Mouse (Mus musculus) liver, embryonic 16.5 days (tissue): ENCODE measurements around the gene Rab28. TPM values are rescaled to one million over a fixed set of nuclear protein-coding genes. Genes with fewer than 3 reads are reported as not detected.

ENCODE experiments used
- ATAC-seq: fragments of 200-750 bp; cut with Nextera tagmentation; 2 replicates; pipeline ENCODE4 v1.8.0; 2017; ENCODE audit warnings: low read depth, mild to moderate bottlenecking, moderate number of reproducible peaks, moderate library complexity
- H3K27ac ChIP-seq: fragments of 300-500 bp; sonication (generic); 2 replicates; pipeline ENCODE4 v1.5.1; 2014; ENCODE audit warnings: mild to moderate bottlenecking, low read length
- H3K27me3 ChIP-seq: fragments of 300-500 bp; sonication (generic); 2 replicates; pipeline ENCODE4 v1.6.1; 2014; ENCODE audit warnings: low read depth, low read length, mixed read lengths; ENCODE audit not compliant: control insufficient read depth, insufficient read depth
- H3K36me3 ChIP-seq: fragments of 300-500 bp; sonication (generic); 2 replicates; pipeline ENCODE4 v1.6.1; 2014; ENCODE audit warnings: mild to moderate bottlenecking; ENCODE audit not compliant: control insufficient read depth, insufficient read depth
- H3K4me1 ChIP-seq: fragments of 300-500 bp; sonication (generic); 2 replicates; pipeline ENCODE4 v1.6.1; 2014; ENCODE audit warnings: low read depth, low read length, mixed read lengths; ENCODE audit not compliant: control insufficient read depth
- H3K4me2 ChIP-seq: fragments of 300-500 bp; sonication (generic); 2 replicates; pipeline ENCODE4 v1.6.1; 2014; ENCODE audit warnings: low read depth, low read length, mixed read lengths
- H3K4me3 ChIP-seq: fragments of 300-500 bp; sonication (generic); 2 replicates; pipeline ENCODE4 v1.5.1; 2014; ENCODE audit warnings: low read depth, mild to moderate bottlenecking, low read length
- H3K9ac ChIP-seq: fragments of 300-500 bp; sonication (generic); 2 replicates; pipeline ENCODE4 v1.6.1; 2014; ENCODE audit warnings: low read depth, low read length
- H3K9me3 ChIP-seq: fragments of 300-500 bp; sonication (generic); replicated peaks from 2 replicates; pipeline ENCODE4 v1.6.1; 2016; ENCODE audit warnings: low read length; ENCODE audit not compliant: control insufficient read depth
- WGBS: fragments of 180-500 bp; shearing (Covaris S2); extraction: QIAGEN DNeasy Blood & Tissue Kit; methylation state at CpG from one replicate; pipeline ENCODE4 v1.1.7; 2014; ENCODE audit not compliant: insufficient replicate concordance; 5-methylcytosine and 5-hydroxymethylcytosine counted together
- polyA plus RNA-seq: library from polyadenylated mRNA; unstranded; fragments of >200 nt; fragmentation: Nextera tagmentation; extraction: Ambion mirVana; gene quantifications from 2 replicates; pipeline ENCODE4 v1.2.1, GENCODE M21; 2015

Gene Rab28
- polyA plus RNA-seq, 1 experiment from 2014 or later: 15.1 TPM

- no peak for ATAC-seq
- Histone ChIP-seq H3K36me3 (no peaks in the 10 kb centered on the region), H3K4me1 (no peaks in the 10 kb centered on the region), H3K9me3 (no peaks in the 10 kb centered on the region), H3K9ac (no peak overlapping the region), H3K4me2 (no peak overlapping the region), H3K27ac (no peak overlapping the region), H3K27me3 (no peaks in the 10 kb centered on the region), H3K4me3 (no peak overlapping the region)
Measured at GRCm38 (mm10) chr5:41685016-41685415, 22.9 kb downstream of the Rab28 start.

- ATAC-seq: no peak
- no peaks in the 10 kb centered on the region for H3K4me1 ChIP-seq
- no peaks in the 10 kb centered on the region for H3K36me3 ChIP-seq
- H3K27ac ChIP-seq: no peak overlapping the region
- no peak overlapping the region for H3K4me2 ChIP-seq
- WGBS: 76% methylated on average over 2 of the region's 2 CpGs
- no peak overlapping the region for H3K4me3 ChIP-seq
- no peaks in the 10 kb centered on the region for H3K9me3 ChIP-seq
- H3K9ac ChIP-seq: no peak overlapping the region
- no peaks in the 10 kb centered on the region for H3K27me3 ChIP-seq
Measured at GRCm38 (mm10) chr5:41683976-41684375, 24.0 kb downstream of the Rab28 start.

- Histone ChIP-seq H3K36me3 (no peaks in the 10 kb centered on the region), H3K9me3 (no peaks in the 10 kb centered on the region), H3K27ac (no peak overlapping the region), H3K4me3 (no peak overlapping the region), H3K4me1 (no peaks in the 10 kb centered on the region), H3K9ac (no peak overlapping the region), H3K4me2 (no peak overlapping the region), H3K27me3 (no peaks in the 10 kb centered on the region)
- 70% methylated on average over 6 of the region's 6 CpGs for WGBS
- no peak for ATAC-seq
Measured at GRCm38 (mm10) chr5:41666012-41666411, 41.9 kb downstream of the Rab28 start.

- no peak overlapping the region for H3K27ac ChIP-seq
- WGBS: 42% methylated on average over 2 of the region's 2 CpGs
- H3K36me3 ChIP-seq: no peaks in the 10 kb centered on the region
- H3K4me3 ChIP-seq: no peak overlapping the region
- ATAC-seq: no peak
- no peaks in the 10 kb centered on the region for H3K9me3 ChIP-seq
- no peaks in the 10 kb centered on the region for H3K27me3 ChIP-seq
- no peak overlapping the region for H3K4me2 ChIP-seq
- no peak overlapping the region for H3K9ac ChIP-seq
- no peaks in the 10 kb centered on the region for H3K4me1 ChIP-seq
Measured at GRCm38 (mm10) chr5:41636793-41637192, 71.2 kb downstream of the Rab28 start.

GRCm38 (mm10) chr5:41627224-41628144 is 80.5 kb downstream of the Rab28 start:
- Histone ChIP-seq H3K9me3 (no peaks in the 10 kb centered on the region), H3K27me3 (no peaks in the 10 kb centered on the region), H3K9ac (no peak overlapping the region), H3K36me3 (no peaks in the 10 kb centered on the region), H3K4me3 (no peak overlapping the region), H3K4me1 (no peaks in the 10 kb centered on the region), H3K27ac (no peak overlapping the region), H3K4me2 (no peak overlapping the region)
- ATAC-seq: no peak
- WGBS: 74% methylated on average over 7 of the region's 7 CpGs

- ATAC-seq: no peak
- Histone ChIP-seq H3K27me3 (no peaks in the 10 kb centered on the region), H3K27ac (no peak overlapping the region), H3K36me3 (no peaks in the 10 kb centered on the region), H3K4me1 (no peaks in the 10 kb centered on the region), H3K4me3 (no peak overlapping the region), H3K9ac (no peak overlapping the region), H3K4me2 (no peak overlapping the region), H3K9me3 (no peaks in the 10 kb centered on the region)
- WGBS: 37% methylated on average over 7 of the region's 7 CpGs
Measured at GRCm38 (mm10) chr5:41625544-41625943, 82.4 kb downstream of the Rab28 start.

GRCm38 (mm10) chr5:41621748-41622147 is 86.2 kb downstream of the Rab28 start:
- 65% methylated on average over 3 of the region's 3 CpGs for WGBS
- no peak overlapping the region for H3K27ac ChIP-seq
- no peaks in the 10 kb centered on the region for H3K27me3 ChIP-seq
- H3K9ac ChIP-seq: no peak overlapping the region
- no peaks in the 10 kb centered on the region for H3K4me1 ChIP-seq
- H3K4me2 ChIP-seq: no peak overlapping the region
- no peaks in the 10 kb centered on the region for H3K9me3 ChIP-seq
- H3K36me3 ChIP-seq: no peaks in the 10 kb centered on the region
- H3K4me3 ChIP-seq: no peak overlapping the region
- ATAC-seq: no peak

GRCm38 (mm10) chr5:41618966-41619365 is 89.0 kb downstream of the Rab28 start:
- no peak overlapping the region for H3K27ac ChIP-seq
- no peaks in the 10 kb centered on the region for H3K4me1 ChIP-seq
- no peak overlapping the region for H3K4me2 ChIP-seq
- ATAC-seq: no peak
- no peaks in the 10 kb centered on the region for H3K36me3 ChIP-seq
- H3K9me3 ChIP-seq: no peaks in the 10 kb centered on the region
- H3K27me3 ChIP-seq: no peaks in the 10 kb centered on the region
- H3K4me3 ChIP-seq: no peak overlapping the region
- WGBS: 25% methylated on average over 1 of the region's 1 CpGs
- H3K9ac ChIP-seq: no peak overlapping the region

GRCm38 (mm10) chr5:41610447-41611030 is 97.4 kb downstream of the Rab28 start:
- H3K9ac ChIP-seq: no peak overlapping the region
- no peak overlapping the region for H3K27ac ChIP-seq
- ATAC-seq: no peak
- H3K4me2 ChIP-seq: no peak overlapping the region
- no peaks in the 10 kb centered on the region for H3K27me3 ChIP-seq
- no peaks in the 10 kb centered on the region for H3K4me1 ChIP-seq
- no peaks in the 10 kb centered on the region for H3K9me3 ChIP-seq
- H3K4me3 ChIP-seq: no peak overlapping the region
- no peaks in the 10 kb centered on the region for H3K36me3 ChIP-seq
- 42% methylated on average over 5 of the region's 5 CpGs for WGBS
